Mouse (Mus musculus) liver, postnatal 0 days (tissue): Measurements from ENCODE around the gene Poll.

ENCODE experiments used
- CTCF ChIP-seq: sonication (generic); IDR thresholded peaks from 2 replicates; pipeline ENCODE4 v1.5.1; 2016; ENCODE audit warnings: antibody characterized with exemption, low read depth
- EP300 ChIP-seq: IDR thresholded peaks from 2 replicates; pipeline ENCODE4 v1.6.1; 2016; ENCODE audit warnings: antibody characterized with exemption, low read depth, mild to moderate bottlenecking

DNA sequence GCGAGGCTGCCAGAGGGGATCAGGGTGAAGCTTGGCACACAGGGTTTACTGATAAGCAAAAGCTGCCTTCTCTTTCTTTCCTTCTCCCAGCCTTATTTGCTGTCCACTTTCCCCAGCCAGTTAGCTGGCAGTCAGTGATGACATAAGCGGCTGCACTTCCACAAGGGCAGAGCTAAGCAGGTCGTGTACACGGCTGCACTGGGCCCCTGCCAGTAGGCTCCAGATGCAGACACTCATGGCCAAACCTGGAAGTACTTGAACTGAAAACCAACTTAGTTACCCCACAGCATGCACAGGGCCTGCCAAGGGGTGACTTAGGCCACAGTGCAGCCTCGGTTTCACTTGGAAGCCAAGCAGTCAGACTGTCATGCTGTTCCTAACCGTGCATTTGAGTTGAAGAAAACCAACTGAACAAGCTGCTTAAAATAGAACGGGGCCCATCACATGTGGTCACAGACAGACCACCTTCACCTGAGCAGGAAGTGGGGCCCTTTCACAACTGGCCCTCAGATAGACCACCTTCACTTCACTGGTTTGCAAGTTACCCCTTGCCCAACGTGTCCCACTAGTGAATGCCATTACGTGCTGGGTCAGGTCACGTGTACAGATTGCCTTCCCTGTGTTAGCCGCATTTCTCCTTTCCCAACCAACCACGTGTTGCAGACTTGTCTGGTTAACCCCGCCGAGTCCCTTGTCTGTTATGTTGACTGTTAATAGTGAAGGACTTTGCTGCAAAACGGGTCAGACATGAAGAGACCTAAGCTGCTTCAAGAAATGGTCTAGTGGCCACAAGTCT lies 29.9 kb downstream of the Poll start:
- TF ChIP-seq EP300 (no peak), CTCF (no peak)
